Mouse (Mus musculus) testis, adult 2 months (tissue): ENCODE results near the gene Gm10639.
"Not testable (repeated sequence)": the region's sequence is repeated elsewhere in the genome, so short reads cannot be mapped to it uniquely, and the experiment has no call there.

Experiments used
- CTCF ChIP-seq: fragments of 200-500 bp; IDR thresholded peaks from 2 replicates; pipeline ENCODE4 v1.5.1; 2012; ENCODE audit warnings: low read depth, mild to moderate bottlenecking, inconsistent platforms, low read length, moderate library complexity; ENCODE audit not compliant: control insufficient read depth, insufficient read depth, insufficient replicate concordance
- POLR2A ChIP-seq: fragments of 200-500 bp; IDR thresholded peaks from 2 replicates; pipeline ENCODE4 v1.6.1; 2012; ENCODE audit warnings: low read depth, mild to moderate bottlenecking, inconsistent platforms, low read length, moderate library complexity; ENCODE audit not compliant: control insufficient read depth

- TF ChIP-seq CTCF, POLR2A: not testable (repeated sequence)
Observed at GRCm38 (mm10) chr9:78256914-78257313, 32.8 kb upstream of the Gm10639 start, which contains the start of gene Gm3776.
